Mouse (Mus musculus) spleen, adult 2 months (tissue): ENCODE data around the gene Mgst3.

Experiments used
- CTCF ChIP-seq: fragments of 200-500 bp; IDR thresholded peaks from 2 replicates; pipeline ENCODE4 v1.5.1; 2011; ENCODE audit warnings: mild to moderate bottlenecking, inconsistent platforms; ENCODE audit not compliant: insufficient read depth, insufficient read length, insufficient replicate concordance; ENCODE audit errors: extremely low read depth
- POLR2A ChIP-seq: fragments of 200-500 bp; IDR thresholded peaks from 2 replicates; pipeline ENCODE4 v1.6.1; 2011; ENCODE audit warnings: low read depth, low read length, inconsistent platforms

- TF ChIP-seq CTCF (no peak), POLR2A (no peak)
These were observed 11.6 kb upstream of the Mgst3 start for GRCm38 (mm10) chr1:167405237-167405636.
